Mouse (Mus musculus) stomach, postnatal 0 days (tissue): ENCODE measurements around the gene Yars. TPM values are rescaled to one million over a fixed set of nuclear protein-coding genes. Genes with fewer than 3 reads are reported as not detected.
A peak's percentile ranks its signal among the peaks of the same experiment; 100 is the strongest.

Experiments
- ATAC-seq: fragments of 200-750 bp; cut with Nextera tagmentation; 2 replicates; pipeline ENCODE4 v1.8.0; 2017; ENCODE audit not compliant: low FRiP score, low TSS enrichment
- DNase-seq: peaks from one replicate; pipeline ENCODE4 v3.0.0-alpha.2; 2016; ENCODE audit warnings: low spot score
- H3K27ac ChIP-seq: fragments of 300-500 bp; sonication (generic); replicated peaks from 2 replicates; pipeline ENCODE4 v1.5.1; 2014; ENCODE audit warnings: mild to moderate bottlenecking, control low read depth
- H3K27me3 ChIP-seq: fragments of 300-500 bp; sonication (generic); 2 replicates; pipeline ENCODE4 v1.6.1; 2014; ENCODE audit warnings: low read length; ENCODE audit not compliant: control insufficient read depth, insufficient read depth
- H3K36me3 ChIP-seq: fragments of 300-500 bp; sonication (generic); 2 replicates; pipeline ENCODE4 v1.6.1; 2014; ENCODE audit warnings: low read length, mixed read lengths; ENCODE audit not compliant: control insufficient read depth, insufficient read depth
- H3K4me1 ChIP-seq: fragments of 300-500 bp; sonication (generic); replicated peaks from 2 replicates; pipeline ENCODE4 v1.6.1; 2014; ENCODE audit warnings: antibody characterized with exemption; ENCODE audit not compliant: control insufficient read depth, insufficient read depth
- H3K4me2 ChIP-seq: fragments of 300-500 bp; sonication (generic); replicated peaks from 2 replicates; pipeline ENCODE4 v1.6.1; 2014; ENCODE audit warnings: low read depth, mild to moderate bottlenecking, control low read depth, moderate library complexity
- H3K4me3 ChIP-seq: fragments of 300-500 bp; sonication (generic); 2 replicates; pipeline ENCODE4 v1.5.1; 2014; ENCODE audit warnings: low read depth, low read length, control low read depth
- H3K9ac ChIP-seq: fragments of 300-500 bp; sonication (generic); 2 replicates; pipeline ENCODE4 v1.6.1; 2014; ENCODE audit warnings: mild to moderate bottlenecking, low read length, control low read depth, mixed read lengths
- H3K9me3 ChIP-seq: fragments of 300-500 bp; sonication (generic); 2 replicates; pipeline ENCODE4 v1.6.1; 2016; ENCODE audit warnings: low read length; ENCODE audit not compliant: control insufficient read depth
- CTCF ChIP-seq: IDR thresholded peaks from 2 replicates; pipeline ENCODE4 v1.5.1; 2016; ENCODE audit warnings: antibody characterized with exemption, low read depth, mild to moderate bottlenecking, moderate library complexity
- EP300 ChIP-seq: optimal IDR thresholded peaks from 2 replicates; pipeline ENCODE3; 2016; ENCODE audit warnings: antibody characterized with exemption
- WGBS: fragments of 180-500 bp; shearing (Covaris S2); extraction: QIAGEN DNeasy Blood & Tissue Kit; methylation state at CpG from one replicate; pipeline ENCODE4 v1.1.7; 2014; 5-methylcytosine and 5-hydroxymethylcytosine counted together
- polyA plus RNA-seq: library from polyadenylated mRNA; unstranded; fragments of >200 nt; fragmentation: Nextera tagmentation; extraction: Ambion mirVana; gene quantifications from 2 replicates; pipeline ENCODE4 v1.2.1, GENCODE M21; 2015

Gene Yars
- polyA plus RNA-seq, 1 experiment from 2014 or later: 41.3 TPM

GRCm38 (mm10) chr4:129223421-129224281 is 34.1 kb downstream of the Yars start:
- peaks cover 6% of the 10 kb centered on the region for H3K4me1 ChIP-seq
- peaks cover 32% of the 10 kb centered on the region for H3K36me3 ChIP-seq
- WGBS: 66% methylated on average over 55 of the region's 55 CpGs
- ATAC-seq (no peak), DNase-seq (no peak)
- H3K4me2 ChIP-seq: peak overlapping the region; percentile 27; the same call in 1 of the 2 replicates
- H3K9ac ChIP-seq: peak overlapping the region; percentile 23; the same call in 1 of the 2 replicates
- TF ChIP-seq EP300 (no peak), CTCF (no peak)
- no peaks in the 10 kb centered on the region for H3K27me3 ChIP-seq
- H3K9me3 ChIP-seq: no peaks in the 10 kb centered on the region
- H3K27ac ChIP-seq: no peak overlapping the region
- H3K4me3 ChIP-seq: peak overlapping the region; percentile 4; the same call in 1 of the 2 replicates

GRCm38 (mm10) chr4:129225315-129225714 is 35.8 kb downstream of the Yars start:
- no peaks in the 10 kb centered on the region for H3K9me3 ChIP-seq
- H3K27ac ChIP-seq: no peak overlapping the region
- no peak overlapping the region for H3K9ac ChIP-seq
- WGBS: 93% methylated on average over 12 of the region's 12 CpGs
- TF ChIP-seq EP300 (no peak), CTCF (no peak)
- H3K4me2 ChIP-seq: no peak overlapping the region
- peak; percentile 12 for DNase-seq
- peaks cover 6% of the 10 kb centered on the region for H3K4me1 ChIP-seq
- H3K36me3 ChIP-seq: peaks cover 23% of the 10 kb centered on the region
- H3K4me3 ChIP-seq: no peak overlapping the region
- no peak for ATAC-seq
- H3K27me3 ChIP-seq: no peaks in the 10 kb centered on the region

DNA sequence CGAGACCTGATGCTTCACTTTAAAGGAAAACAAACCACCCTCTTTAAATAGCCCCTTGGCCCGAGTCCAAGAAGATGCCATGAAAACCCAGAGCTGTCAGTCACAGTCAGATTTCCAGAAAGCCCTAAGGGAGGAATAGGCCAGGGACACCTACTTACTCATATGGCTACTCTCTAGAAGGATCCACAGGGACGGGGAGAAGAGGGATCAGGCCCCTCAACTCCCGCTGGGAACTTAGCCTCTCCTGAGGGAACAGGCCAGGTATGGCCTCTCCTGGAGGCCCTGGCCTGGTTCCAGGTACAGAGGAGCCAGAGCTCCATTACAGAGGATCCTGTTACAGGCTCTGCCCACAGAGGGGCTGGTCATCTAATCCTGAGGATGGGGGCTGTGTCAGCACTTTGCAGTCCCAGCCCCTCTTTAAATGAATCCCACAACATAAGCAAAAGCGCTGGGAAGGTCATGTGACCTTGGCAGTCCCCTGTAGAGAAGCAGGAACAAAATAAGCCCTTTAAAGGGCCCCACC is 36.9 kb downstream of the Yars start:
- WGBS: 33% methylated on average over 5 of the region's 5 CpGs
- peak; percentile 62 for DNase-seq
- peaks cover 16% of the 10 kb centered on the region for H3K36me3 ChIP-seq
- H3K4me2 ChIP-seq: peak overlapping the region; percentile 43
- no peaks in the 10 kb centered on the region for H3K9me3 ChIP-seq
- H3K27me3 ChIP-seq: no peaks in the 10 kb centered on the region
- TF ChIP-seq EP300 (no peak), CTCF (no peak)
- peaks cover 10% of the 10 kb centered on the region for H3K4me1 ChIP-seq
- H3K27ac ChIP-seq: no peak overlapping the region; the same call in 1 of the 2 replicates
- H3K9ac ChIP-seq: no peak overlapping the region
- 0 out of 2 replicates have a peak, but pooled peaks have one; percentile 12 for ATAC-seq
- H3K4me3 ChIP-seq: 0 out of 2 replicates have a peak overlapping the region, but pooled peaks have one; percentile 12

GRCm38 (mm10) chr4:129227170-129227984 is 37.8 kb downstream of the Yars start:
- 23% methylated on average over 22 of the region's 22 CpGs for whole genome bisulfite sequencing
- peak overlapping the region; percentile 63 for H3K27ac ChIP-seq

DNA sequence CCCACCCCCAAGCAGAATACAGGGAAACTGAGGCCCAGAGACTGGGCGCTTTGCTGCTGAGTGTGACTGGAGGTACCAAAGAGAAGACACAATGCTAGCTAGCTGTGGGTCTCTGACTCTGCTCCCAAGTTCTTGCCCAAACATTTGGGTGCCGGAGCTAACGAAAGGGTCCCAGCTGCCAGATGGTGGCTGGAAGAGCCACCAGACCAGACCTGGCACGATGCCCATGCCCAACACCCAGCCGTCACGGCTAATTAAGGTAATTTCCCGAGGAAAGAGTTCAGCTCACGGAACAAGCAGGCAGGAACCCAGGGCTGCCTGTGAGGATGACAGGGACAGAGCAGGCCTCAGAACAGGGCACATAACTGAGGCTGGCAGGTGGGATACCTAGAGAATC is 38.4 kb downstream of the Yars start:
- no peaks in the 10 kb centered on the region for H3K27me3 ChIP-seq
- H3K36me3 ChIP-seq: peaks cover 11% of the 10 kb centered on the region
- no peak overlapping the region for H3K27ac ChIP-seq
- no peaks in the 10 kb centered on the region for H3K9me3 ChIP-seq
- H3K4me3 ChIP-seq: no peak overlapping the region
- peak overlapping the region; percentile 27 for H3K4me2 ChIP-seq
- TF ChIP-seq CTCF: no peak
- no peak for TF ChIP-seq EP300
- peaks cover 18% of the 10 kb centered on the region for H3K4me1 ChIP-seq
- H3K9ac ChIP-seq: no peak overlapping the region; the same call in 1 of the 2 replicates
- no peak for DNase-seq
- no peak for ATAC-seq
- WGBS: 32% methylated on average over 8 of the region's 8 CpGs

More at GRCm38 (mm10) chr4:129227170-129227984, 37.8 kb downstream of the Yars start:
- Histone ChIP-seq H3K9me3 (no peaks in the 10 kb centered on the region), H3K27me3 (no peaks in the 10 kb centered on the region), H3K4me3 (peak overlapping the region; percentile 12; the same call in 1 of the 2 replicates), H3K4me1 (peaks cover 18% of the 10 kb centered on the region), H3K36me3 (peaks cover 16% of the 10 kb centered on the region), H3K9ac (peak overlapping the region; percentile 38; the same call in 1 of the 2 replicates), H3K4me2 (peak overlapping the region; percentile 43)
- DNase-seq (no peak), ATAC-seq (no peak)
- TF ChIP-seq CTCF (no peak), EP300 (no peak)
